ENCODE assay signal across 7 mouse cellular contexts in the genomic region with DNA sequence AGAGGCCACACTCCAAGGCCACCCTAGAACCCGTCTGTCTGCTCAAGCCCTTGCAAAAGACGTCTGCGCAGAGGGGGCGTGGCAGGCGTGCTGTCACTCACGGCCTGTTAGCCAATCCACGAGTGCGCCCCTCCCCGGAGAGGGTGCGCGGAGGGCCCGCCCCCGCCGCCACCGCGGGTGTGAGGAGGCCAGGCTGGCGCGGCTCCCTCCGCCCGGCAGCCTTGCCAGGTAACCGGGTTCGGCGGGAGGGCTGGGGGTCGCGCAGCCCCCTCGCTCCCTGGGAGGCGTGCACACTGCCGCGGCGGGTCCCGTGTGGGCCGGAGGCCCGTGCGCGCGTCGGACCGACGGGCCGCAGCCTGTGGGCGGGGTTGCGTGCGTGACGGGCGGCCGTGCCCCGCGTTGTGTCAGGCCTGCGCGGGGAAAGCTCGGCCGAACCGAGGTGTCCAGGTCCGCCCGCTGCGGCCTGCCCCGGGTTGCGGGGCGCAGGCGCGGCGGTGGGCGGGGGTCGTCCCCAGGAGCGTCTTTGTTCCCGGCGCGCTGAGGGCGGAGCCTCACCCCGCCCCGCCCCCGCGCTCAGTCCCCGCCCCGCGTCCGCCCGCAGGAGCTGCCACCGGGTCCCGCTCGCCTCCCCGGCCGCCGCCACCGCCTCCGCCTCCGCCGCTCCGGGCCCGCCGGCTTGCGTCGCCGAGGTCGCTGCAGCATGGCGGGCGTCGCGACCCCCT. TPM values are rescaled to one million over a fixed set of nuclear protein-coding genes. Genes with fewer than 3 reads are reported as not detected.
DNase-seq lines count a peak whose midpoint lies in the region; ATAC-seq lines count a peak whose summit lies in the region.

A gene (plus strand): TSS at position 184 of the 722 bp plus-strand sequence.

- ATAC-seq in embryonic facial prominence, embryonic 12.5 days (ENCODE audit: insufficient number of reproducible peaks, insufficient read depth, low FRiP score, low TSS enrichment), result peak; percentile 95
- ATAC-seq in limb, embryonic 13.5 days (ENCODE audit: low FRiP score, low read depth), result peak; percentile 94
- peak; percentile 95 for ATAC-seq in midbrain, embryonic 16.5 days

- no peaks in the 10 kb centered on the region for H3K9me3 ChIP-seq in embryonic facial prominence, embryonic 12.5 days
- no peaks in the 10 kb centered on the region for H3K9me3 ChIP-seq in limb, embryonic 13.5 days
- H3K9me3 ChIP-seq in midbrain, embryonic 16.5 days (replicated peaks; ENCODE audit: control insufficient read depth, low read length, poor library complexity, severe bottlenecking), result no peaks in the 10 kb centered on the region

- H3K27ac ChIP-seq in embryonic facial prominence, embryonic 12.5 days, result peak within 1 kb of the TSS; percentile 97
- peak within 1 kb of the TSS; percentile 97 for H3K27ac ChIP-seq in limb, embryonic 13.5 days
- H3K27ac ChIP-seq in midbrain, embryonic 16.5 days (ENCODE audit: low read length), result peak within 1 kb of the TSS; percentile 97

- no peaks in the 10 kb centered on the region for H3K27me3 ChIP-seq in embryonic facial prominence, embryonic 12.5 days
- no peaks in the 10 kb centered on the region for H3K27me3 ChIP-seq in limb, embryonic 13.5 days
- H3K27me3 ChIP-seq in midbrain, embryonic 16.5 days (ENCODE audit: control insufficient read depth, insufficient read depth, low read depth, low read length), result no peaks in the 10 kb centered on the region

- peak within 1 kb of the TSS; percentile 88 for H3K4me2 ChIP-seq in embryonic facial prominence, embryonic 12.5 days (replicated peaks)
- H3K4me2 ChIP-seq in limb, embryonic 13.5 days (replicated peaks), result peak within 1 kb of the TSS; percentile 76
- peak within 1 kb of the TSS; percentile 97 for H3K4me2 ChIP-seq in midbrain, embryonic 16.5 days (ENCODE audit: low read length)

- peak within 1 kb of the TSS; percentile 91 for H3K4me3 ChIP-seq in embryonic facial prominence, embryonic 12.5 days
- peak within 1 kb of the TSS; percentile 73 for H3K4me3 ChIP-seq in limb, embryonic 13.5 days
- peak within 1 kb of the TSS; percentile 92 for H3K4me3 ChIP-seq in midbrain, embryonic 16.5 days (ENCODE audit: low read depth, low read length)

- peak; percentile 94 for DNase-seq in adrenal gland, postnatal 25 days
- peak; percentile 95 to 96 for DNase-seq in heart, adult 18-20 months
- peak; percentile 92 to 94 for DNase-seq in kidney, adult 8-10 months
- DNase-seq in spleen, postnatal 10 days (ENCODE audit: low spot score in 2 of 2), result peak; percentile 88 to 94

- peaks cover 13% of the 10 kb centered on the region for H3K36me3 ChIP-seq in embryonic facial prominence, embryonic 12.5 days
- peaks cover 31% of the 10 kb centered on the region for H3K36me3 ChIP-seq in limb, embryonic 13.5 days
- no peaks in the 10 kb centered on the region for H3K36me3 ChIP-seq in midbrain, embryonic 16.5 days (ENCODE audit: control insufficient read depth, insufficient read depth, low read length)

- H3K4me1 ChIP-seq in embryonic facial prominence, embryonic 12.5 days, result peaks cover 27% of the 10 kb centered on the region
- H3K4me1 ChIP-seq in limb, embryonic 13.5 days, result peaks cover 52% of the 10 kb centered on the region
- H3K4me1 ChIP-seq in midbrain, embryonic 16.5 days (ENCODE audit: control insufficient read depth, insufficient read depth, low read length), result peaks cover 42% of the 10 kb centered on the region

- WGBS in embryonic facial prominence, embryonic 12.5 days, result 0% methylated on average over 45 of the region's 99 CpGs
- under 1% methylated on average over 50 of the region's 99 CpGs for WGBS in limb, embryonic 13.5 days
- WGBS in midbrain, embryonic 16.5 days, result under 1% methylated on average over 28 of the region's 99 CpGs

- H3K9ac ChIP-seq in embryonic facial prominence, embryonic 12.5 days, result peak within 1 kb of the TSS; percentile 99
- peak within 1 kb of the TSS; percentile 99 for H3K9ac ChIP-seq in limb, embryonic 13.5 days
- peak within 1 kb of the TSS; percentile 99 for H3K9ac ChIP-seq in midbrain, embryonic 16.5 days (ENCODE audit: low read depth, low read length)

RNA-seq across cellular contexts. Expression of the gene that starts here (rescaled TPM):
- 63.3 and 90.9 TPM in 2 replicates for total RNA-seq in adrenal gland, postnatal 25 days (2021)
- polyA plus RNA-seq in embryonic facial prominence, embryonic 12.5 days (2016; fragmentation: Nextera tagmentation; extraction: Ambion mirVana), result 104 and 108 TPM in 2 replicates
- 10 to 100 TPM; 45.6 to 58.0 TPM for total RNA-seq in heart, adult 18-20 months (2021)
- 72.3 and 75.7 TPM in 2 replicates for polyA plus RNA-seq in limb, embryonic 13.5 days (2015; fragmentation: Nextera tagmentation; extraction: Ambion mirVana)
- 52.1 and 57.3 TPM in 2 replicates for polyA plus RNA-seq in midbrain, embryonic 16.5 days (2015; fragmentation: Nextera tagmentation; extraction: Ambion mirVana)

Comparison
In these comparisons a context has a peak if more than half of its experiments do, and no peak if none do; other contexts are left out.
1. Peak in every context shown above with its lines: DNase-seq, ATAC-seq, H3K4me3 ChIP-seq and H3K27ac ChIP-seq.